ENCODE assay signal across 15 mouse cellular contexts in genomic region chr10:95595852-95596639, GRCm38 (mm10). TPM values are rescaled to one million over a fixed set of nuclear protein-coding genes. Genes with fewer than 3 reads are reported as not detected.
DNase-seq lines count a peak whose midpoint lies in the region; ATAC-seq and TF ChIP-seq lines count a peak whose summit lies in the region.
"Had no signal": no experiment of that assay in that cellular context is flagged by ENCODE, and none has a peak within 500 bp of the region (broad histone marks: within the 10 kb centered on the region; RNA-seq: fewer than 3 reads in every experiment).

No protein-coding gene starts in this region.

- no peak overlapping the region for H3K4me3 ChIP-seq in forebrain, embryonic 10.5 days
- H3K4me3 ChIP-seq in forebrain, embryonic 16.5 days (replicated peaks; ENCODE audit: low read length) = no peak overlapping the region
- H3K4me3 ChIP-seq in intestine, postnatal 0 days (ENCODE audit: low read depth, low read length) = no peak overlapping the region
- H3K4me3 ChIP-seq in intestine, embryonic 15.5 days (replicated peaks) = no peak overlapping the region
- no peak overlapping the region for H3K4me3 ChIP-seq in embryonic facial prominence, embryonic 14.5 days (ENCODE audit: low read depth, low read length)
- H3K4me3 ChIP-seq in midbrain, embryonic 16.5 days (ENCODE audit: low read depth, low read length) = no peak overlapping the region
- H3K4me3 ChIP-seq: limb, embryonic 12.5 days had no signal

- peak overlapping the region; percentile 42; the same call in 1 of the 2 replicates for H3K27ac ChIP-seq in forebrain, embryonic 10.5 days
- H3K27ac ChIP-seq in forebrain, embryonic 16.5 days (ENCODE audit: low read length) = no peak overlapping the region
- peak overlapping the region; percentile 42; the same call in 1 of the 2 replicates for H3K27ac ChIP-seq in intestine, postnatal 0 days (ENCODE audit: low read depth, low read length)
- H3K27ac ChIP-seq in intestine, embryonic 15.5 days = no peak overlapping the region
- H3K27ac ChIP-seq in embryonic facial prominence, embryonic 14.5 days (replicated peaks; ENCODE audit: low read depth, low read length) = no peak overlapping the region
- H3K27ac ChIP-seq in midbrain, embryonic 16.5 days (ENCODE audit: low read length) = no peak overlapping the region
- H3K27ac ChIP-seq: limb, embryonic 12.5 days had no signal

- H3K36me3 ChIP-seq in forebrain, embryonic 10.5 days (replicated peaks) = no peaks in the 10 kb centered on the region
- no peaks in the 10 kb centered on the region for H3K36me3 ChIP-seq in forebrain, embryonic 16.5 days (ENCODE audit: control insufficient read depth, insufficient read depth)
- no peaks in the 10 kb centered on the region for H3K36me3 ChIP-seq in intestine, postnatal 0 days (ENCODE audit: control insufficient read depth, insufficient read depth)
- H3K36me3 ChIP-seq in intestine, embryonic 15.5 days = no peaks in the 10 kb centered on the region
- no peaks in the 10 kb centered on the region for H3K36me3 ChIP-seq in embryonic facial prominence, embryonic 14.5 days (ENCODE audit: control insufficient read depth, insufficient read depth, low read length)
- no peaks in the 10 kb centered on the region for H3K36me3 ChIP-seq in midbrain, embryonic 16.5 days (ENCODE audit: control insufficient read depth, insufficient read depth, low read length)
- H3K36me3 ChIP-seq: limb, embryonic 12.5 days had no signal

- no peak overlapping the region for H3K9ac ChIP-seq in forebrain, embryonic 16.5 days (replicated peaks; ENCODE audit: low read depth, low read length)
- no peak overlapping the region for H3K9ac ChIP-seq in intestine, postnatal 0 days (ENCODE audit: low read depth, low read length)
- no peak overlapping the region for H3K9ac ChIP-seq in intestine, embryonic 15.5 days
- H3K9ac ChIP-seq in embryonic facial prominence, embryonic 14.5 days (ENCODE audit: low read depth, low read length) = no peak overlapping the region
- H3K9ac ChIP-seq in midbrain, embryonic 16.5 days (ENCODE audit: low read depth, low read length) = no peak overlapping the region
- H3K9ac ChIP-seq: limb, embryonic 12.5 days had no signal

- H3K4me1 ChIP-seq in forebrain, embryonic 10.5 days = peaks cover 31% of the 10 kb centered on the region
- no peaks in the 10 kb centered on the region for H3K4me1 ChIP-seq in forebrain, embryonic 16.5 days (replicated peaks; ENCODE audit: control insufficient read depth, insufficient read depth, low read length)
- no peaks in the 10 kb centered on the region for H3K4me1 ChIP-seq in intestine, postnatal 0 days (replicated peaks; ENCODE audit: control insufficient read depth, insufficient read depth, low read length)
- no peaks in the 10 kb centered on the region; the same call in 1 of the 2 replicates for H3K4me1 ChIP-seq in intestine, embryonic 15.5 days (replicated peaks)
- no peaks in the 10 kb centered on the region for H3K4me1 ChIP-seq in embryonic facial prominence, embryonic 14.5 days (ENCODE audit: control insufficient read depth, insufficient read depth, low read length)
- H3K4me1 ChIP-seq in midbrain, embryonic 16.5 days (ENCODE audit: control insufficient read depth, insufficient read depth, low read length) = 0 out of 2 replicates have a peak, but pooled peaks cover 2% of the 10 kb centered on the region
- H3K4me1 ChIP-seq: limb, embryonic 12.5 days had no signal

- no peak overlapping the region for H3K4me2 ChIP-seq in forebrain, embryonic 16.5 days (ENCODE audit: low read length)
- H3K4me2 ChIP-seq in intestine, postnatal 0 days (replicated peaks; ENCODE audit: low read depth) = no peak overlapping the region
- H3K4me2 ChIP-seq in intestine, embryonic 15.5 days (replicated peaks) = no peak overlapping the region
- H3K4me2 ChIP-seq in embryonic facial prominence, embryonic 14.5 days (ENCODE audit: low read depth, low read length) = no peak overlapping the region
- no peak overlapping the region for H3K4me2 ChIP-seq in midbrain, embryonic 16.5 days (ENCODE audit: low read length)
- H3K4me2 ChIP-seq: limb, embryonic 12.5 days had no signal

- intact Hi-C loops in gastrocnemius, postnatal 14 days (cut with DNase I; ENCODE audit: low total_unique reads) = no loop called here

- no peak for ATAC-seq in forebrain, embryonic 16.5 days
- ATAC-seq in intestine, postnatal 0 days = no peak
- no peak for ATAC-seq in intestine, embryonic 15.5 days
- peak; percentile 44; the same call in 1 of the 2 replicates for ATAC-seq in embryonic facial prominence, embryonic 14.5 days (ENCODE audit: low read depth)
- 0 out of 2 replicates have a peak, but pooled peaks have one; percentile 32 for ATAC-seq in midbrain, embryonic 16.5 days

- peak; percentile 34 for DNase-seq in forebrain, embryonic 10.5 days (ENCODE audit: extremely low spot score, low spot score)
- DNase-seq in embryonic facial prominence, embryonic 14.5 days (ENCODE audit: low spot score) = peak; percentile 30
- no peak for DNase-seq in thymus, postnatal 25 days
- no peak for DNase-seq in gastrocnemius, postnatal 14 days
- DNase-seq: cerebellum, adult 18-20 months; kidney, adult 2 months; kidney, postnatal 4 days; layer of hippocampus, postnatal 36 days; lung, postnatal 36 days; thymus, adult 18-20 months had no signal

- H3K27me3 ChIP-seq in forebrain, embryonic 10.5 days (ENCODE audit: poor library complexity, severe bottlenecking) = peaks cover 98% of the 10 kb centered on the region
- no peaks in the 10 kb centered on the region for H3K27me3 ChIP-seq in forebrain, embryonic 16.5 days (replicated peaks; ENCODE audit: control insufficient read depth, insufficient read depth, low read length)
- no peaks in the 10 kb centered on the region for H3K27me3 ChIP-seq in intestine, postnatal 0 days (replicated peaks; ENCODE audit: control insufficient read depth, insufficient read depth, low read length)
- no peaks in the 10 kb centered on the region for H3K27me3 ChIP-seq in intestine, embryonic 15.5 days (replicated peaks)
- H3K27me3 ChIP-seq in embryonic facial prominence, embryonic 14.5 days (replicated peaks; ENCODE audit: control insufficient read depth, insufficient read depth, low read length) = no peaks in the 10 kb centered on the region
- no peaks in the 10 kb centered on the region; the same call in 1 of the 2 replicates for H3K27me3 ChIP-seq in midbrain, embryonic 16.5 days (ENCODE audit: control insufficient read depth, insufficient read depth, low read depth, low read length)
- H3K27me3 ChIP-seq: limb, embryonic 12.5 days had no signal

- no peak for TF ChIP-seq CTCF in intestine, postnatal 0 days (IDR thresholded peaks at IDR 0.05; ENCODE audit: low read depth)

- 7% methylated on average over 8 of the region's 8 CpGs for WGBS in forebrain, embryonic 10.5 days
- 11% methylated on average over 8 of the region's 8 CpGs for WGBS in forebrain, embryonic 16.5 days
- 49% methylated on average over 8 of the region's 8 CpGs for WGBS in intestine, postnatal 0 days
- 50% methylated on average over 8 of the region's 8 CpGs for WGBS in intestine, embryonic 15.5 days
- WGBS in embryonic facial prominence, embryonic 14.5 days = 31% methylated on average over 8 of the region's 8 CpGs
- 17% methylated on average over 8 of the region's 8 CpGs for WGBS in midbrain, embryonic 16.5 days

- H3K9me3 ChIP-seq in forebrain, embryonic 10.5 days = no peaks in the 10 kb centered on the region
- H3K9me3 ChIP-seq in forebrain, embryonic 16.5 days (ENCODE audit: control insufficient read depth, low read length) = no peaks in the 10 kb centered on the region
- no peaks in the 10 kb centered on the region for H3K9me3 ChIP-seq in intestine, postnatal 0 days (ENCODE audit: control insufficient read depth)
- H3K9me3 ChIP-seq in intestine, embryonic 15.5 days = no peaks in the 10 kb centered on the region
- no peaks in the 10 kb centered on the region for H3K9me3 ChIP-seq in embryonic facial prominence, embryonic 14.5 days (ENCODE audit: control insufficient read depth, low read length)
- H3K9me3 ChIP-seq in midbrain, embryonic 16.5 days (replicated peaks; ENCODE audit: control insufficient read depth, low read length, poor library complexity, severe bottlenecking) = no peaks in the 10 kb centered on the region
- H3K9me3 ChIP-seq: limb, embryonic 12.5 days had no signal

RNA-seq across cellular contexts. Expression of gene Nudt4, which starts 32.1 kb away (rescaled TPM):
- polyA plus RNA-seq in forebrain, embryonic 10.5 days (2016; fragmentation: Nextera tagmentation; extraction: Ambion mirVana) = 76.9 and 82.3 TPM in 2 replicates
- 69.0 and 84.0 TPM in 2 replicates for polyA plus RNA-seq in forebrain, embryonic 16.5 days (2015; fragmentation: Nextera tagmentation; extraction: Ambion mirVana)
- 105 and 107 TPM in 2 replicates for polyA plus RNA-seq in intestine, postnatal 0 days (2015; fragmentation: Nextera tagmentation; extraction: Ambion mirVana)
- 59.6 and 62.7 TPM in 2 replicates for polyA plus RNA-seq in intestine, embryonic 15.5 days (2015; fragmentation: Nextera tagmentation; extraction: Ambion mirVana)
- polyA plus RNA-seq in embryonic facial prominence, embryonic 14.5 days (2014; fragmentation: Nextera tagmentation; extraction: Ambion mirVana) = 106 and 107 TPM in 2 replicates
- 59.9 and 61.0 TPM in 2 replicates for polyA plus RNA-seq in midbrain, embryonic 16.5 days (2015; fragmentation: Nextera tagmentation; extraction: Ambion mirVana)
- 100 to 1,000 TPM; 173 to 192 TPM for total RNA-seq in gastrocnemius, postnatal 14 days (2021)

Comparison
In these comparisons a context has a peak if more than half of its experiments do, and no peak if none do; other contexts are left out.
1. H3K27ac ChIP-seq: peak in forebrain, embryonic 10.5 days (single experiment) and intestine, postnatal 0 days (single experiment); none in forebrain, embryonic 16.5 days (single experiment), intestine, embryonic 15.5 days (single experiment), embryonic facial prominence, embryonic 14.5 days (single experiment) and midbrain, embryonic 16.5 days (single experiment).
2. DNase-seq: peak in forebrain, embryonic 10.5 days (single experiment) and embryonic facial prominence, embryonic 14.5 days (single experiment); none in thymus, postnatal 25 days (single experiment) and gastrocnemius, postnatal 14 days (single experiment).
3. ATAC-seq: peak in embryonic facial prominence, embryonic 14.5 days (single experiment) and midbrain, embryonic 16.5 days (single experiment); none in forebrain, embryonic 16.5 days (single experiment), intestine, postnatal 0 days (single experiment) and intestine, embryonic 15.5 days (single experiment).